Mouse (Mus musculus): ENCODE measurements around the gene Bend6.
A peak's percentile ranks its signal among the peaks of the same experiment; 100 is the strongest.
"Not testable (repeated sequence)": the region's sequence is repeated elsewhere in the genome, so short reads cannot be mapped to it uniquely, and the experiment has no call there.

Gene Bend6

GRCm38 (mm10) chr1:33906927-33907326 lies 689 bp downstream of the Bend6 start:
- DNase-seq = peak; percentile 72 to 77

- peak; percentile 22 to 42 for DNase-seq
Measured at GRCm38 (mm10) chr1:33906216-33906615, 1.4 kb downstream of the Bend6 start.

- DNase-seq = no peak
Measured at GRCm38 (mm10) chr1:33903587-33903986, 4.0 kb downstream of the Bend6 start.

GRCm38 (mm10) chr1:33900175-33900574 lies 7.4 kb downstream of the Bend6 start:
- DNase-seq = no peak

GRCm38 (mm10) chr1:33898373-33898772 lies 9.2 kb downstream of the Bend6 start:
- no peak for DNase-seq

GRCm38 (mm10) chr1:33897426-33897825 lies 10.2 kb downstream of the Bend6 start:
- DNase-seq = peak in 1 of 2 experiments; percentile 52

- peak in 1 of 2 experiments; percentile 47 for DNase-seq
Measured at GRCm38 (mm10) chr1:33896666-33897065, 10.9 kb downstream of the Bend6 start.

GRCm38 (mm10) chr1:33896116-33896515 lies 11.5 kb downstream of the Bend6 start:
- DNase-seq = no peak

GRCm38 (mm10) chr1:33892784-33893183 lies 14.8 kb downstream of the Bend6 start:
- DNase-seq = peak; percentile 65 to 81

- peak; percentile 18 to 21 for DNase-seq
Measured at GRCm38 (mm10) chr1:33883102-33883839, 24.3 kb downstream of the Bend6 start.

GRCm38 (mm10) chr1:33878170-33878569 lies 29.4 kb downstream of the Bend6 start:
- DNase-seq = no peak

- no peak for DNase-seq
Measured at GRCm38 (mm10) chr1:33876416-33876815, 31.2 kb downstream of the Bend6 start.

- peak; percentile 31 to 70 for DNase-seq
Measured at GRCm38 (mm10) chr1:33875691-33876090, 31.9 kb downstream of the Bend6 start.

- no peak for DNase-seq
Measured at GRCm38 (mm10) chr1:33873561-33873960, 34.1 kb downstream of the Bend6 start.

- DNase-seq = no peak
Measured at GRCm38 (mm10) chr1:33869437-33869836, 38.2 kb downstream of the Bend6 start.

GRCm38 (mm10) chr1:33869031-33869430 lies 38.6 kb downstream of the Bend6 start:
- DNase-seq = peak; percentile 32 to 63

GRCm38 (mm10) chr1:33846807-33847206 lies 60.8 kb downstream of the Bend6 start:
- DNase-seq = no peak

GRCm38 (mm10) chr1:33843823-33844222 lies 63.8 kb downstream of the Bend6 start:
- peak in 1 of 2 experiments; percentile 18 for DNase-seq

GRCm38 (mm10) chr1:33838952-33839351 lies 68.7 kb downstream of the Bend6 start:
- DNase-seq = not testable (repeated sequence)

- no peak for DNase-seq
Measured at GRCm38 (mm10) chr1:33830586-33830985, 77.0 kb downstream of the Bend6 start.

- DNase-seq = no peak
Measured at GRCm38 (mm10) chr1:33817931-33818330, 89.7 kb downstream of the Bend6 start.

GRCm38 (mm10) chr1:33813868-33814794 lies 93.5 kb downstream of the Bend6 start, which contains the start of gene Zfp451:
Gene Zfp451, minus strand, starts transcription at chr1:33814595.
- peak; percentile 96 to 97 for DNase-seq

GRCm38 (mm10) chr1:33813495-33813867 lies 94.1 kb downstream of the Bend6 start:
- DNase-seq = no peak

- DNase-seq = peak in 1 of 2 experiments; percentile 15
Measured at GRCm38 (mm10) chr1:33803323-33803722, 104.3 kb downstream of the Bend6 start.
